Mouse (Mus musculus) cerebellum, adult 2 months (tissue): ENCODE data around the gene Aldh9a1.

ENCODE experiments used
- CTCF ChIP-seq: fragments of 200-500 bp; IDR thresholded peaks from 2 replicates; pipeline ENCODE4 v1.5.1; 2011; ENCODE audit warnings: low read depth, mild to moderate bottlenecking, control low read depth, low read length, moderate library complexity, borderline replicate concordance; ENCODE audit not compliant: insufficient read depth
- POLR2A ChIP-seq: fragments of 200-500 bp; IDR thresholded peaks from 2 replicates; pipeline ENCODE4 v1.6.1; 2011; ENCODE audit warnings: low read length, control low read depth, borderline replicate concordance; ENCODE audit not compliant: insufficient read depth

DNA sequence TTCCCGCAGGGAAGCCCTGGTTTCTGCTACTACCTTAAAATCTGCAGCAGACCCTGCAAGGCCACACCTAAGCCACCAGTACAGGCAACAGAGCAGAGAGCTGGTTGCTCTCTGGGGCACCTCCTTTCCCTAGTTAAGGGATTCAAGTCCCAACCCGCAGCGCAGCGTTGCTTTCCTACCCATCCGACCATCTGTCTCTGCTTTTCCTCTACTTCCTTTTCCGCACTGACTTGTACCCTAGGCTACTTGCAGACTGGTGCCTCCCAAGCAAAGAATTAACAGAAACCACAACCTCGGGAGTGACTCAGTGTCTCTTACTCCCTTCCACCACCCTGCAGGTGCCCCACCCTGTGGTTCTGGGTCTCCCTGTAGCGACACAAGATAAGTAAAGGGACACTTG is 42.9 kb downstream of the Aldh9a1 start:
- TF ChIP-seq POLR2A (no peak), CTCF (no peak)
